Mouse (Mus musculus): ENCODE data around the gene Mfsd6l. TPM values are rescaled to one million over a fixed set of nuclear protein-coding genes. Genes with fewer than 3 reads are reported as not detected.

The Mfsd6l gene
- polyA plus RNA-seq (2011; ENCODE audit: insufficient read length, low read depth, missing spikeins), result not detected in 2 replicates

DNA sequence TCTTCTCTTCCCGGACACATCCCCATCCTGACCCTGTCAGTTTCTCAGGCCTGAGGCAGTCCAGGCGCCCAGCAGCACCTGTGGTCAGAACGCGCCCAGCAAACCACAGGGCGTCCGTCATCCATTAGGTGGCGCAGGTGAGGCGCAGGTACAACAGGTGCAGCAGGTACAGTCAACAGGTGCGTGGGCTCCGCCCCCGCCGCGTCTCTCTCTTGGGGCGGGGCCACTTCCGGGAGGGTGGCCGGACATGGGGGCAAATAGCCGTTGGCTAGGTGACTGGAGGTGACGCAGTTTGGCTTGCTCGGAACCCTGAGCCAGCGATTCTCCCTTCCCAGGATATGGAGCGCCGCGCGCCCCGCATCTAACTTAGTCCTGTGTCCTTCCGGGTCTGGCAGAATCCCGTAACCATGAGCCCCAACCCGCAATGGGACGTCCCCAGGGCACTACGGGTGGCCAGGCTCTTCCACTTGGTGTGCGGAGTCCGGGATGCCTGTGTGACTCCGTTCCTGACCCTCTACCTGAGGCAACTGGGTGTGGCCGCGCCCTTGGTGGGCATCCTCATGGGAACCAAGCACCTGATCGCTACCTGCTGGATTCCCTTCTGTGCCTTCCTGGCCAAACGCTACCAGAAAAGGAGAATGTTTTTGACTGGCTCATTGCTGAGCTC, at the start of gene Mfsd6l:
Mfsd6l (plus strand) TSS at position 269 of the 667 bp plus-strand sequence.
- TF ChIP-seq CTCF (IDR thresholded peaks at IDR 0.05; ENCODE audit: borderline replicate concordance, insufficient read depth, low read length), result 0 out of 2 replicates have a peak, but pooled peaks have one; percentile 7
- TF ChIP-seq POLR2A (IDR thresholded peaks at IDR 0.05; ENCODE audit: low read depth, low read length), result no peak
- Histone ChIP-seq H3K4me1 (ENCODE audit: control insufficient read depth, insufficient read depth, low read length) (no peaks in the 10 kb centered on the region), H3K4me3 (ENCODE audit: insufficient read depth, low read length) (no peak within 1 kb of the TSS), H3K27ac (ENCODE audit: insufficient read depth, low read length) (no peak within 1 kb of the TSS)

DNA sequence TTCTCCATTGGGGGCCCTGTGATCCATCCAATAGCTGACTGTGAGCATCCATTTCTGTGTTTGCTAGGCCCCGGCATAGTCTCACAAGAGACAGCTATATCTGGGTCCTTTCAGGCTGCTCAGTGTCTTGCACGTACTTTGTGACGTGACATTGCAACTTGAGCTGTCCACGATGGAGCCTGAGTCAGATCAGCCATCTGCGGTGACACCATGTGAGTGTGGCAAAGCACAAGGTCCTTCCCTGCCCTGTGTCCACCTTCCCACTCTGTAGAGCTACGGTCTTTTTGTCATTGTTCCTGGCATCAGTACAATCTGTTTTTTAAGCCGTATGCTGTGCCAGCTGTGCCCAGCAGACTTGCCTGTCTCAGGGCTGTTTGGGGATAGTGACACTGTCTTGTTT, 48.7 kb upstream of the Mfsd6l start:
- Histone ChIP-seq H3K4me3 (ENCODE audit: insufficient read depth, low read length) (no peak overlapping the region), H3K27ac (ENCODE audit: insufficient read depth, low read length) (no peak overlapping the region)
- no peak for TF ChIP-seq CTCF (IDR thresholded peaks at IDR 0.05; ENCODE audit: borderline replicate concordance, insufficient read depth, low read length)
- TF ChIP-seq POLR2A (IDR thresholded peaks at IDR 0.05; ENCODE audit: low read depth, low read length), result no peak

DNA sequence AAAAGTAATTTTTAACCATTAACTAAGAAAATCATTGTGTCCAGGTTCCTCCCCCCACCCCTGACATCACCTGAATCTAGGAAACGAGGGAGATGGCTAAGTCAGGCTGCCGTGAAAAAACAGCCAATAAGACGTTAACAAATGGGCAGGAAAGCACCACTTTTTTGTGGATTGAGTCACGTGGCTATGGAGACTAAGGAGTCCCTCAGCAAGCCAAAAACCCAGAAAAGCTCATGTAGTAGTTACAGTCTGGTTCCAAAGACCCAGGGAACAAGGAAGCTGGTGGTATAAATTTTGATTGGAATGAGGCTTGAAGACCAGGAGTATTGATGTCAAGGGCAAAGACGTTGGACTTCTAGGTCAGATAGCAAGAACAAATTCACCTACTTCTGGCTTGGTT, 47.4 kb upstream of the Mfsd6l start:
- no peak for TF ChIP-seq POLR2A (IDR thresholded peaks at IDR 0.05; ENCODE audit: low read depth, low read length)
- TF ChIP-seq CTCF (IDR thresholded peaks at IDR 0.05; ENCODE audit: borderline replicate concordance, insufficient read depth, low read length), result no peak
- H3K4me1 ChIP-seq (ENCODE audit: control insufficient read depth, insufficient read depth, low read length), result no peaks in the 10 kb centered on the region
- no peak overlapping the region for H3K27ac ChIP-seq (ENCODE audit: insufficient read depth, low read length)
- H3K4me3 ChIP-seq (ENCODE audit: insufficient read depth, low read length), result no peak overlapping the region

More for the DNA sequence above, 48.7 kb upstream of the Mfsd6l start:
- no peaks in the 10 kb centered on the region for H3K4me1 ChIP-seq (ENCODE audit: control insufficient read depth, insufficient read depth, low read length)

DNA sequence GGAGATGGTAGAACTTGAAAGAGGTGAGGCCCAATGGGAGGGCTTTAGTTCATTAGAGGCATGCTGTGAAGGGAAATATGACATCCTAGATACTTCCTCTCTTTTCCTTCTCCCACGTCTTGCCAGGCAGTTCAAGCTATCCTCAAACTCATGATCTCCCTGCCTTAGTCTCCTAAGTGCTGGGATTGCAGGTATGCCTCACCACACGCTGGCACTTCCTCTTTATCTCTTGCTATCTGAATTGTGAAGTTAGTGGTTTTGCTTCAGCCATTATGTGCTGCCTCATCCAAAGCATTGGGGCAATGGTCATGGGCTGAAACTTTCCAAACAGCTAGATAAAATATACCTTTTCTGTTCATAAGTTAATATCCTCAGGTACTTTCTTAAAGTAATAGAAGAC, 46.8 kb upstream of the Mfsd6l start:
- no peak overlapping the region for H3K27ac ChIP-seq (ENCODE audit: insufficient read depth, low read length)
- H3K4me1 ChIP-seq (ENCODE audit: control insufficient read depth, insufficient read depth, low read length), result no peaks in the 10 kb centered on the region
- H3K4me3 ChIP-seq (ENCODE audit: insufficient read depth, low read length), result no peak overlapping the region
- TF ChIP-seq POLR2A (IDR thresholded peaks at IDR 0.05; ENCODE audit: low read depth, low read length) (no peak), CTCF (IDR thresholded peaks at IDR 0.05; ENCODE audit: borderline replicate concordance, insufficient read depth, low read length) (no peak)

DNA sequence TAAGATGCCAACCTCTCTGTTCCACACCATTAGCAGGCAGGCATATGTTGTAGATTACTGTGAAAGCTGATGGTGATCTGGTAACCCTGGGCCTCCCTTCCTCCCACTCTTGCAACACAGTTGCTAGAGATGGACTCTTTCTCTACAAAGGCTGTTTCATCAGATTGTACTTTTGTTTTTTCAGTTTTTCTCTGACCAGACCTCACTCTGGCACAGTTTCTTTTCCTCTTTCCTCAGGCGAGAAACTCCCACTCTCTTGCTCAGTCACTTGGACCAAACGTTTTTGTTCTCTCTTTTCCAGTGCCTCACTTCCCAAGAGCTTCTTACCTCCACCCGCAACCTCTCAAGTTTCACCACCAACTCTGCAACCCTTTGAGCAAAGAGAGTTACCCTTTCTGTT, 42.0 kb upstream of the Mfsd6l start:
- Histone ChIP-seq H3K4me3 (ENCODE audit: insufficient read depth, low read length) (no peak overlapping the region), H3K27ac (ENCODE audit: insufficient read depth, low read length) (no peak overlapping the region), H3K4me1 (ENCODE audit: control insufficient read depth, insufficient read depth, low read length) (no peaks in the 10 kb centered on the region)
- TF ChIP-seq CTCF (IDR thresholded peaks at IDR 0.05; ENCODE audit: borderline replicate concordance, insufficient read depth, low read length) (no peak), POLR2A (IDR thresholded peaks at IDR 0.05; ENCODE audit: low read depth, low read length) (no peak)

DNA sequence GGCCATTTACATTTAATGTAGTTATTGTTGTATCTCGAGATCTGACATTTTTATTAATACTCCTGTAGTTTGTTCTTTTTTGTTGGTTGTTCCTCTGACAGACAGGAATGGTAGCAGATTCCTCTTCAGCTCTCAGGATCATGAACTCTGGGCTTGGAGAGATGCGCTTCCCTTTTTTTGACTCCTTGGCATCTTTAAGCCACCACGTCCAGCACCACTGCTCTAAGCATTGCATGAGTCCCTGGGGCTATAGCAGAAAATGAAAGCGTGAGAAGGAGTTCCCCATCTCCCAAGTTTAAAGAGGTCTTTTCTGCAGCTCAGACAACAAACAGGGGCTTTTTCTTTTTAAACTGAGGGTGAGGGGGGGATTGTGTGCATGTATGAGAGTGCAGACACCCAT, 36.6 kb upstream of the Mfsd6l start:
- no peak overlapping the region for H3K4me3 ChIP-seq (ENCODE audit: insufficient read depth, low read length)
- H3K27ac ChIP-seq (ENCODE audit: insufficient read depth, low read length), result no peak overlapping the region
- no peaks in the 10 kb centered on the region for H3K4me1 ChIP-seq (ENCODE audit: control insufficient read depth, insufficient read depth, low read length)
- TF ChIP-seq POLR2A (IDR thresholded peaks at IDR 0.05; ENCODE audit: low read depth, low read length) (no peak), CTCF (IDR thresholded peaks at IDR 0.05; ENCODE audit: borderline replicate concordance, insufficient read depth, low read length) (no peak)

DNA sequence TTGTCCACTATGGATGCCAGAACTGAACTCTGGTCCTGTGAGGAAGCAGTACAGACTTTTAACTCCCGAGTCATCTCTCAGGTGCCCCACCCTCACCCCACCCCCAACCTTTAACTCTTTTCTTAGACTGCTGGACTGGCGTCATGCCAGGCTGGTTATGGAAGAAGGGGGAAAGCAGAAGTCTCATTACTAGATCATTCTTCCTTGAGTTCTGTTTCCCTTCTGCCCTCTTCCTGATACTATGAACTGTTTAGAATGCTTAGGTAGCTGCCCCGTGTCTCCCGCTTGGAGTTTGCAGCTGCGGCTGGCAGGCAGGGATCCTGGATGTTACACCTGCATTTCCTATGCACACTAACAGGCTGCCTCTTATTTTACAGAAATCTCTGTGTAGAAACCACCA, 36.2 kb upstream of the Mfsd6l start:
- H3K4me3 ChIP-seq (ENCODE audit: insufficient read depth, low read length), result no peak overlapping the region
- H3K4me1 ChIP-seq (ENCODE audit: control insufficient read depth, insufficient read depth, low read length), result no peaks in the 10 kb centered on the region
- TF ChIP-seq POLR2A (IDR thresholded peaks at IDR 0.05; ENCODE audit: low read depth, low read length) (no peak), CTCF (IDR thresholded peaks at IDR 0.05; ENCODE audit: borderline replicate concordance, insufficient read depth, low read length) (no peak)
- no peak overlapping the region for H3K27ac ChIP-seq (ENCODE audit: insufficient read depth, low read length)

DNA sequence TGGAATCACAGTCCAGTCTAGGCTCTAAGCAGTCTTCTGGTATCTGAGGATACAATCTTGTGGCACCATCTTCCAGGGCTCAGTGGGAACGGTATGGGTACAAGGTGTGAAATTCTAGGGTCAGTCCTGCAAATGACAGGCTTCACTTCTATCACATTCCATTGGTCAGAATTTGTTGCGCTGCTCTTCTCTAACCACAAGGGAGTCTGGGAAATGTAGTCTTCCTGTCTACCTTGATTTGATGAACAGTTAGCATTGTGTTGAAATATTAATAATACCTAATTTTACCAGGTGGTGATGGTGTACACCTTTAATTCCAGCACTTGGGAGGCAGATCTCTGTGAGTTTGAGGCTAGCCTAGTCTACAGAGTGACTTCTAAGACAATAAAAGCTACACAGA, 35.5 kb upstream of the Mfsd6l start:
- no peak overlapping the region for H3K4me3 ChIP-seq (ENCODE audit: insufficient read depth, low read length)
- H3K4me1 ChIP-seq (ENCODE audit: control insufficient read depth, insufficient read depth, low read length), result no peaks in the 10 kb centered on the region
- no peak for TF ChIP-seq POLR2A (IDR thresholded peaks at IDR 0.05; ENCODE audit: low read depth, low read length)
- TF ChIP-seq CTCF (IDR thresholded peaks at IDR 0.05; ENCODE audit: borderline replicate concordance, insufficient read depth, low read length), result no peak
- no peak overlapping the region for H3K27ac ChIP-seq (ENCODE audit: insufficient read depth, low read length)

DNA sequence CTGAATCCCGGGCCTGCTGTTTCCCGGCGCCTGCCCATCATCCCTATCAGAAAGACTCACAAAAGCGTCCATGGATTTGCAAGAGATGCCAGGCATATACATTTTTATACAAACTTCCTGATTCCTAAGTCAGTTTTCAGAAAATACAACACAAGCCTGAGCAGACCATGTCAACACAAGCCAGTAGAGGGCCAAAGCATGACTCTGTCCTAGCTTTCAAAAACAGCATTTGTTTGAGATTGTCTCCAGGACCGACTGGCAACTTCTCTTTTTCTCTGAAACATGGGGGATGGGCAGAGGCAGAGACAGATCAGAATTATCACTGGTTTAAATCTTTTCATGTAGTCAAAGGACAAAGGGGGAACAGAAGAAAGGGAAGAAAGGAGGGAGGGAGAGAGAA, 34.6 kb upstream of the Mfsd6l start:
- TF ChIP-seq CTCF (IDR thresholded peaks at IDR 0.05; ENCODE audit: borderline replicate concordance, insufficient read depth, low read length) (no peak), POLR2A (IDR thresholded peaks at IDR 0.05; ENCODE audit: low read depth, low read length) (no peak)
- Histone ChIP-seq H3K27ac (ENCODE audit: insufficient read depth, low read length) (no peak overlapping the region), H3K4me1 (ENCODE audit: control insufficient read depth, insufficient read depth, low read length) (no peaks in the 10 kb centered on the region), H3K4me3 (ENCODE audit: insufficient read depth, low read length) (no peak overlapping the region)

DNA sequence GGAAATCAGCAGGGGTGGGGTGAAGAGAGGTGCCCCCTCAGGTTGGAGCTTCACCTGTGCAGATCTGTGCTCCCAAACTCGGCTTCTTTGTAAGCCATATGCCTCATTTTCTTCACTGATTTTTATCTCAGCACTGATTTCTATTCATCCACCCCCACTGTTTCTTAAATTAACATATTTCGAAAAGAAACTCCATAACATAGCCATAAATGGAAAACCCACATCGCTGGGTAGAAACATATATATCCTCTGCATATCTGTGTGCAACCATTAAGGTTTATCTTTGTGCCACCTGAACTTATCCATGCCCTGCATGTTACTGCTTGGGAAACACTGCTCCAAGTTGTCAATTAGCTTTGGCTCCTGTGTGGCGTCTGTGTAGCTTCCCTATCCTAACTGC, 29.5 kb upstream of the Mfsd6l start:
- no peak overlapping the region for H3K27ac ChIP-seq (ENCODE audit: insufficient read depth, low read length)
- no peaks in the 10 kb centered on the region for H3K4me1 ChIP-seq (ENCODE audit: control insufficient read depth, insufficient read depth, low read length)
- TF ChIP-seq POLR2A (IDR thresholded peaks at IDR 0.05; ENCODE audit: low read depth, low read length), result no peak
- no peak for TF ChIP-seq CTCF (IDR thresholded peaks at IDR 0.05; ENCODE audit: borderline replicate concordance, insufficient read depth, low read length)

More for the DNA sequence above, 29.5 kb upstream of the Mfsd6l start:
- H3K4me3 ChIP-seq (ENCODE audit: insufficient read depth, low read length), result no peak overlapping the region
